Mouse (Mus musculus) left cerebral cortex, postnatal 36 days (tissue): ENCODE data around the gene Zdhhc21. TPM values are rescaled to one million over a fixed set of nuclear protein-coding genes. Genes with fewer than 3 reads are reported as not detected.

Source experiments
- DNase-seq, 2 experiments: peaks; one replicate each; pipeline ENCODE4 v3.0.0; 2021 to 2022; ENCODE audit warnings: low spot score in 2 of 2, mixed read lengths in 1 of 2
- intact Hi-C: fragments of 180-260 bp; cut with DNase I; formaldehyde crosslinking; loops from one replicate; pipeline ENCODE4 v1.15.1; 2025
- total RNA-seq, 2 experiments: library from RNA; stranded (reverse); gene quantifications; 2 replicates each; pipeline ENCODE4 v1.2.3; 2021

Zdhhc21 gene
- total RNA-seq, 2 experiments from 2014 or later = 61.7 to 67.8 TPM

DNA sequence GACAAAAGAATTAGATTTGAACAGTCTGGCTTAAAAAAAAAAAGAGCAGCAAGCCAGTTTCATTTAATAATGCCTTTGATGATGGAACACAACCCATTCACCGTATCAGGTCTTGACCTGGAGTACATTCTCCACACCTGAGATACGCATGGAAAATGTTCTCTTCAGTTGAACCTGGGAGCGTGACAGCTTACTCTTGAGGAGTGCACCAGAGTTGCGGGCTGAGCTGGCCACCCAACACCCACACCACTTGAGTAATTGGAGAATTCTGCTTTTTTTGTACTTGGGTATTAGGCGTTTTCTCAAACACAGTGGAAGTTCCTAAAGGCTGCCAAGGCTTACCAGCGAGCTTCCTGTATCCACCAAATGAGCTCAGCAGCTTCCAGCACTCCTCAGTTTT lies 66.2 kb downstream of the Zdhhc21 start:
- intact Hi-C loops = no loop called here
- no peak for DNase-seq

DNA sequence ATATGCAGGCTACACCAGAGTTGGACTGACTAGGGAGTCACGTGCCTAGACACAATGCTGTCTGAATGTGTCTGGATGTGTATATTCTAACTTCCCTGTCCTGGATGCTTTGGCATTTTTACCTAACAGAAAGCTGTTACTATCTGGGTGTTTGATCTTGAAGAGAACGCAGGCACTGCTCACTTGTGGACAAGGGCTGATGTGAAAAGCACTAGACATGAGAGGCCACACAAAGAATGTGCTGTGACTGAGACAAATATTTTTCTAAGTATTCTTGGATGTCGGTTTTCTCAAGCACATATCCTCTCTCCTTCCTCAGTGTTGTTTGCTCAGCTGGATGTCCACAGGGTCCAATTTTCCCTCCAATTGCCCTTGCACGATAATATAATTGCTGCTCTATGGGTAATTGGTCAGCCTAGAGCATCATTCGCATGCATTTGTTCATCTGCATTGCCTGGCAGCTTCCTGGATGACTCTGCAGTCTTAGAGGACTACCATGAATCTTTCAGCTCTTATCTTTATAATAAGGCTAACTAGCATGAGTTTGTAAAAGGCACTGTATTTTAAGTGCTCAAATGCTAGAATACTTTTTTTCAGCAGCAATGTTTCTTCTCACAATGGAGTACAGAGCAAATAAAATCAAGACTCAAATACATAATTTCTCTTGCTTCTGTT lies 66.7 kb downstream of the Zdhhc21 start:
- intact Hi-C loops = no loop called here
- DNase-seq = no peak

DNA sequence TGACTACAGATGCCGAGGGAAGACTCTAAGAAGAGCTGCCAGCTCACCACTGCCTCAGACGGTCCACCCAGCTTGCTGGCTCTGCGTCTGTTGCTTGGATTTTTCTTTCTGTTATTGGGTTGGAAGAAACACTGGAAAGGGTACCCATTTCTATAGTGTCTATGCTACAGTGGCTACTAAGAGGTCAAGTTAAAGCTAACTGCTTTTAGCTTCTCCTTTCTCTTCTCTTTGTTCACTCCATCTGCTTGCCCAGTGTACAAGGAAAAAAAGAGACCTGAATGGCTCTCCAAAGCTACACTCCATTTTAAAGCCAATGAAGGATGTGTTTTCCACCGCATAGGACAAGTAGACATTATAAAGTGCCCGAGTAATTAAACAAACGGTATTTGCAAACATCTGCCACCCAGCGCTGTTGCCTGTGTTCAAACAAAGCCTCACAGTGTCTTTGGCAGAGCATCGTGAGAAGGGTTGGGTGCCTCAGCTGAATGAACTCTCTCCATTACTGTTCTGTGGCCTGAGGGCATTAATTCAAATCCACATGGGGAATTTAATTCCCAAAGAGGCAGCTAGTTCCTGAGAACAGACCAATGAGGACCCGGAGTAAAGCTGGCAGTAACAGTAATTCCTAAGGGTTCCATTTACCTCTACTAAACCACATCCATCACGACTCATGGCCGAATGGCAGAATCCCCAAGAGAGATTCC lies 94.1 kb downstream of the Zdhhc21 start:
- DNase-seq = no peak
- intact Hi-C loops = no loop called here

DNA sequence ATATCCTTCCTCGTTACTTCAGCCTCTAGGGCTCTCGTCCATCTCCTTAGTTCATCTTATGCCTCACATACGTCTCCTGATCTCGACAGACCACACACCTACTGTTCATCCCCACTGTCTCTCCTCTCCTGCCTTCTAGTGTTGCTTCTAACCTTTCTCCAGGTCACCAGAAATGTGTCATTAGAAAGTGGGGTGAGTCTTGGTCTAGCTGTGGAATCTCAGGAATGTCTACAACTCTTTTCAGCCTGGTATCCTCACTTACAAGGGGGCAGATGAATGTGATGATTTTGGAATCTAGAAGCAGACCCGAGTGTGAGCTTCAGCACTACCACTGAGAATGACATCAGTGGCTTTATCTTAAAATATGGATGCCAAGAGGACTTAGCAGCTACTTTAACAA lies 96.2 kb downstream of the Zdhhc21 start:
- intact Hi-C loops = no loop called here
- no peak for DNase-seq

DNA sequence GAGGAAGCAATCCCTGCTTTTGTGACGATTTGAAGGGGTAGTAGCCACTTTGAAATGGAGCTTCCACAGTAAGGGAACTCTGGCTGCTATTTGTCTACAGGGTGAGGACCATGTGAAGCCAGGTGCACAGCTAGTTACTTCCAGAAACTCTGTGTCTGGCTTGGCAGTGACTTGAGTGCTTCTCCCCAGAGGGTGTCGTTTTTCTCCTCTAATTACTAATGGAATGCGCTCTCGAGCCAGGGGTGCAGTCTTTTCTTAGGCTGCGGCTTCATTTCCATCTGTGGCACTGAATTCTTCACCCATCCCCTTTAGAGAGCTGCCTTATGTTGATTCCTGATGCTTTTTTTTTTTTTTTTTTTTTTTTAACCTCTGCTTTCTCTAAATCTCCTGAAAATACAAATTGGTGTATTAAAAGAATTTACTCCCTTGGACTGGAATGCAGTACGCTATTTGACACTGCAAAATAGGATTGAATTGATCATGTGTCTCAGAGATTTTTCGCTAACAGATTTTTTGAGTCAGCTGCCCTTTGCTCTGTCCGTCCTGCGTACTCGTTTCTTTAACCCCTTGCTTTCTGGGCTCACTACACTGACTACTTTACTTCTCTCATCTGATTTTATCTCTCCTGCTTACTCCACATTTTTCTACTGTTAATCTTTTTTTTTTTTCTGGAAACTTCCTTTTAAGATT lies 97.2 kb downstream of the Zdhhc21 start:
- DNase-seq = no peak
- intact Hi-C loops = no loop called here

DNA sequence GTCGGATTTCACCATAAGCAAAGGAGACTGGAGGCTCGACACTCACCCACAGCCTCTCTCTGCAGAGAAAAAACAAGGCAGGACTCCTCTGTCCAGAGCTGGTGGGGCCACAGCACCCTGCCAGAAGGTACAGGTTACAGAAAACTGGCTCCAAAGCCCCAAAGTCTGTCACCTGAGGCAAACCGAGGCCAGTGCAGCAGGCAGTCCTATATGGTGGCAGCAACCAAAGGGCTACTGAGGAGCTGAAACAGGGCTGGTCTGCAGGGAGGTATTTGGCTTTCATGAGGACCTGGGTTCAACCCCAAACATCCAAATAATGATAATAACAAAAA lies 103.5 kb downstream of the Zdhhc21 start:
- DNase-seq = no peak
- intact Hi-C loops = no loop called here

DNA sequence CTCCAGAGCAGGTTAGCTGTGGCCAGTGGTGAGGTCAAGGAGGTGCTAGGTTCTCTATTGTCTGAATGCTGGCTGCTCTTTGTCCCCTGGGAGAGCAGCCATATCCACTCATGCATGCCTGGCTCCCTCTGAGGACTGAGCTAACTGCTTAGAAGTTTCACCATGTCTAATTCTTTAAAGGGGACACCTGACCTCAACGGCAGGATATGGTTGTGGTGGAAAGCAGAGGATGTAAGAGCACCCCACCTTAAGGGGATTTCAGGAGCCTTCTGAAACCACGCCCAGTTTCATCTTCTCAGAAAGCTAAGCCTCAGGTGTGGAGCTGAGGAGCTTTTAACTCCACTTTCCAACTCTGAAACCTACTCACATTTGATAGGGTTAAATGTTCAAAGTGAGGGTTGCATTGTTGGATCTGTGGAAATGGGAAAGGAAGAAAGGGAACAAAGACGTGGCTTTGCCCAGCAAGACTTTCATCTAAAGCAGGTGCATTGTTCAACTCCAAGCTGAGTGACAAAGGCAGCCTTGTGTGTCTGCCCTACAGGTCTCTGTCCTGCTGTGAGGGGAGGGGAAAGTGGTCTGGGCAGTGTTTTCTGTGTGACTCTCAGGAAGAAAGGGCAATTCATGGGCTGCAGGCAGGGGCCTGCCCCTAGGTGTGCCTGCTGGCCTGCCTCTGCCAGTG lies 104.0 kb downstream of the Zdhhc21 start:
- intact Hi-C loops = no loop called here
- no peak for DNase-seq

Other genes with a start within 250 kb of the Zdhhc21 start
- 10 to 100 TPM; 79.7 to 96.6 TPM for gene Nfib, start 154.2 kb downstream of the Zdhhc21 start, total RNA-seq
- gene Cer1, start 25.2 kb upstream of the Zdhhc21 start, total RNA-seq = under 1 TPM; 0.29 to 0.42 TPM
- gene Frem1, start 192.4 kb upstream of the Zdhhc21 start, total RNA-seq = 1 to 10 TPM; 1.4 to 2.6 TPM